7 mouse cellular contexts compared by ENCODE assay signal in the genomic region with DNA sequence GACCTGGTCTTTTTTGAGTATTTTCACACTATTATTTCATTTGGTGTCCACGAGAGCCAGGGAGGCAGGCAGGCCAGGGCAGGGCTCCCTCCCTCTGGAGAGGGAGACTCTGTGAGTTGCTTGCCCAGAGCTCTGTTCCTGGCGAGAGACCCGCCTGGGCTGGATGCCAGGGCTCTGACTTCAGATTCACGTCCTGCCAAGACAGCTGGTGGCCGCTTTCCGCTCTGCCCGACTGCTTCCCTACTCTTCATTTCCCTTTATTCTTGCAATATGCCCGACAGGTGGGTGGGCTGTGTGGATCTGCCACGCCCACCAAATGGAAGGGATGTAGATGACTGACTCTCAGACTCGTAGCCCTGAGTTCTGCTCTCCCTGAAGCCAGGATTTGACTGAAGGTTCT.
DNase-seq lines count a peak whose midpoint lies in the region; ATAC-seq and TF ChIP-seq lines count a peak whose summit lies in the region.

No protein-coding gene starts in this region.

- H3K4me1 ChIP-seq in limb, embryonic 14.5 days (ENCODE audit: control insufficient read depth, insufficient read depth, low read length) = no peaks in the 10 kb centered on the region

- H3K9me3 ChIP-seq in limb, embryonic 14.5 days (ENCODE audit: control insufficient read depth, low read length) = no peaks in the 10 kb centered on the region

- no peak overlapping the region for H3K4me2 ChIP-seq in limb, embryonic 14.5 days (replicated peaks; ENCODE audit: low read depth, low read length, severe bottlenecking)

- no peak for TF ChIP-seq POLR2A in limb, embryonic 14.5 days (IDR thresholded peaks at IDR 0.05; ENCODE audit: borderline replicate concordance, extremely low read depth, insufficient read depth, insufficient read length)

- H3K9ac ChIP-seq in limb, embryonic 14.5 days (ENCODE audit: low read depth, low read length, severe bottlenecking) = no peak overlapping the region

- no peaks in the 10 kb centered on the region for H3K36me3 ChIP-seq in limb, embryonic 14.5 days (ENCODE audit: control insufficient read depth, insufficient read depth, low read length)

- 17% methylated on average over 10 of the region's 10 CpGs for WGBS in limb, embryonic 14.5 days

- peak; percentile 63 for ATAC-seq in limb, embryonic 14.5 days (ENCODE audit: low FRiP score, low read depth)
- no peak for ATAC-seq in erythroid progenitor cell, adult 5-6 weeks (replicated peaks; ENCODE audit: low FRiP score, poor library complexity, severe bottlenecking)

- H3K4me3 ChIP-seq in limb, embryonic 14.5 days (replicated peaks; ENCODE audit: low read length) = no peak overlapping the region

- no peak overlapping the region for H3K27ac ChIP-seq in limb, embryonic 14.5 days (replicated peaks; ENCODE audit: low read depth, low read length)

- H3K27me3 ChIP-seq in limb, embryonic 14.5 days (ENCODE audit: control insufficient read depth, insufficient read depth, low read length) = no peaks in the 10 kb centered on the region

- DNase-seq in adipocyte (ENCODE audit: low spot score) = peak; percentile 93
- peak; percentile 34 to 49 for DNase-seq in adrenal gland, postnatal 4 days (ENCODE audit: low spot score in 2 of 2)
- peak; percentile 76 to 80 for DNase-seq in frontal cortex, postnatal 25 days (ENCODE audit: low spot score in 2 of 2)
- DNase-seq in kidney, adult 9 months = peak; percentile 85
- DNase-seq in limb, embryonic 14.5 days (ENCODE audit: low spot score) = peak; percentile 66
- peak; percentile 86 for DNase-seq in right cerebral cortex, adult 18-20 months

Comparison
In these comparisons a context has a peak if more than half of its experiments do, and no peak if none do; other contexts are left out.
1. DNase-seq: peak in every context shown above with its lines; median percentile 93 in adipocyte; 86 in right cerebral cortex, adult 18-20 months; 85 in kidney, adult 9 months; 78 in frontal cortex, postnatal 25 days; 66 in limb, embryonic 14.5 days; 42 in adrenal gland, postnatal 4 days.